Mouse (Mus musculus): ENCODE data around the gene Alox8. TPM values are rescaled to one million over a fixed set of nuclear protein-coding genes. Genes with fewer than 3 reads are reported as not detected.

Alox8 gene
- total and polyA plus RNA-seq, 2 experiments from 2014 or later = 0.86 to 3.0 TPM

GRCm38 (mm10) chr11:69185031-69185430, 12.6 kb downstream of the Alox8 start:
- Histone ChIP-seq H3K9ac (replicated peaks; ENCODE audit: low read depth, low read length) (no peak overlapping the region), H3K4me1 (ENCODE audit: control insufficient read depth, insufficient read depth) (no peaks in the 10 kb centered on the region), H3K4me3 (ENCODE audit: low read depth, low read length) (no peak overlapping the region), H3K36me3 (replicated peaks; ENCODE audit: control insufficient read depth, insufficient read depth, low read length) (no peaks in the 10 kb centered on the region), H3K4me2 (ENCODE audit: low read depth, low read length) (no peak overlapping the region), H3K27ac (ENCODE audit: low read depth) (no peak overlapping the region), H3K9me3 (replicated peaks; ENCODE audit: control insufficient read depth, low read length) (no peaks in the 10 kb centered on the region), H3K27me3 (ENCODE audit: control insufficient read depth, insufficient read depth, low read length) (no peaks in the 10 kb centered on the region)
- no peak for DNase-seq (ENCODE audit: low spot score)
- no peak for TF ChIP-seq EP300 (IDR thresholded peaks at IDR 0.05; ENCODE audit: low read depth)
- TF ChIP-seq CTCF (IDR thresholded peaks at IDR 0.05; ENCODE audit: low read depth) = no peak
- whole genome bisulfite sequencing = 81% methylated on average over 5 of the region's 5 CpGs
- ATAC-seq (ENCODE audit: insufficient read depth, low read depth) = no peak

- H3K4me1 ChIP-seq (ENCODE audit: control insufficient read depth, insufficient read depth) = no peaks in the 10 kb centered on the region
- no peaks in the 10 kb centered on the region for H3K9me3 ChIP-seq (replicated peaks; ENCODE audit: control insufficient read depth, low read length)
- DNase-seq (ENCODE audit: low spot score) (no peak), ATAC-seq (ENCODE audit: insufficient read depth, low read depth) (no peak)
- H3K4me3 ChIP-seq (ENCODE audit: low read depth, low read length) = no peak overlapping the region
- no peaks in the 10 kb centered on the region for H3K27me3 ChIP-seq (ENCODE audit: control insufficient read depth, insufficient read depth, low read length)
- no peak overlapping the region for H3K27ac ChIP-seq (ENCODE audit: low read depth)
- WGBS = 82% methylated on average over 4 of the region's 4 CpGs
- H3K9ac ChIP-seq (replicated peaks; ENCODE audit: low read depth, low read length) = no peak overlapping the region
- no peak overlapping the region for H3K4me2 ChIP-seq (ENCODE audit: low read depth, low read length)
- no peaks in the 10 kb centered on the region for H3K36me3 ChIP-seq (replicated peaks; ENCODE audit: control insufficient read depth, insufficient read depth, low read length)
- TF ChIP-seq EP300 (IDR thresholded peaks at IDR 0.05; ENCODE audit: low read depth) (no peak), CTCF (IDR thresholded peaks at IDR 0.05; ENCODE audit: low read depth) (no peak)
Observed at GRCm38 (mm10) chr11:69180120-69180519, 17.5 kb downstream of the Alox8 start.

GRCm38 (mm10) chr11:69179512-69179911, 18.1 kb downstream of the Alox8 start:
- H3K27me3 ChIP-seq (ENCODE audit: control insufficient read depth, insufficient read depth, low read length) = no peaks in the 10 kb centered on the region
- TF ChIP-seq CTCF (IDR thresholded peaks at IDR 0.05; ENCODE audit: low read depth) (no peak), EP300 (IDR thresholded peaks at IDR 0.05; ENCODE audit: low read depth) (no peak)
- H3K27ac ChIP-seq (ENCODE audit: low read depth) = no peak overlapping the region
- H3K9me3 ChIP-seq (replicated peaks; ENCODE audit: control insufficient read depth, low read length) = no peaks in the 10 kb centered on the region
- H3K36me3 ChIP-seq (replicated peaks; ENCODE audit: control insufficient read depth, insufficient read depth, low read length) = no peaks in the 10 kb centered on the region
- no peak overlapping the region for H3K9ac ChIP-seq (replicated peaks; ENCODE audit: low read depth, low read length)
- no peak overlapping the region for H3K4me2 ChIP-seq (ENCODE audit: low read depth, low read length)
- H3K4me3 ChIP-seq (ENCODE audit: low read depth, low read length) = no peak overlapping the region
- WGBS = 33% methylated on average over 3 of the region's 3 CpGs
- ATAC-seq (ENCODE audit: insufficient read depth, low read depth) (no peak), DNase-seq (ENCODE audit: low spot score) (no peak)
- H3K4me1 ChIP-seq (ENCODE audit: control insufficient read depth, insufficient read depth) = no peaks in the 10 kb centered on the region

- Histone ChIP-seq H3K4me2 (ENCODE audit: low read depth, low read length) (no peak overlapping the region), H3K9ac (replicated peaks; ENCODE audit: low read depth, low read length) (no peak overlapping the region), H3K9me3 (replicated peaks; ENCODE audit: control insufficient read depth, low read length) (no peaks in the 10 kb centered on the region), H3K27me3 (ENCODE audit: control insufficient read depth, insufficient read depth, low read length) (no peaks in the 10 kb centered on the region), H3K4me1 (ENCODE audit: control insufficient read depth, insufficient read depth) (no peaks in the 10 kb centered on the region), H3K27ac (ENCODE audit: low read depth) (no peak overlapping the region), H3K4me3 (ENCODE audit: low read depth, low read length) (no peak overlapping the region), H3K36me3 (replicated peaks; ENCODE audit: control insufficient read depth, insufficient read depth, low read length) (no peaks in the 10 kb centered on the region)
- ATAC-seq (ENCODE audit: insufficient read depth, low read depth) (no peak), DNase-seq (ENCODE audit: low spot score) (no peak)
- no peak for TF ChIP-seq EP300 (IDR thresholded peaks at IDR 0.05; ENCODE audit: low read depth)
- no peak for TF ChIP-seq CTCF (IDR thresholded peaks at IDR 0.05; ENCODE audit: low read depth)
- WGBS = 75% methylated on average over 3 of the region's 3 CpGs
Observed at GRCm38 (mm10) chr11:69178525-69178924, 19.1 kb downstream of the Alox8 start.

DNA sequence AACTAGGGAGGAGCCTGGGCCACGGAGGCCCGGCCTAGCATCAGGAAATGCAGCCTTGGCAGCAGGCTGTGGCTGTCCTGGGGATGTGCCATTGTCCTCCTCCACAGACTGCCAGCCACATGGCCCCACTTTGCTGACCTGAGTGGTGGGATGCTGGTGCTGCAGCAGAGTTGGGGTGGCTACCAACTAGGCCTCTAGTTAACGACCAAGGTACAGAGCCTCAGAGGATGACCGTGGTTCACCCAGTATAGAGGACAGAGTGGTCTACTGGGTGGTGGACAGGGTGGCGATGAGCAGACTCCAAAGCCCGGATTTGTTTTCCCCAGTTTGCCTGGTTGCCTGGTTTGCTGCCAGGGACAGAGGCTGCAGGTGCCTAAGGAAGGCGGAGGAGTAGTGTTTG, 22.9 kb downstream of the Alox8 start:
- Histone ChIP-seq H3K4me3 (ENCODE audit: low read depth, low read length) (no peak overlapping the region), H3K27me3 (ENCODE audit: control insufficient read depth, insufficient read depth, low read length) (no peaks in the 10 kb centered on the region), H3K4me2 (ENCODE audit: low read depth, low read length) (no peak overlapping the region), H3K27ac (ENCODE audit: low read depth) (no peak overlapping the region), H3K9ac (replicated peaks; ENCODE audit: low read depth, low read length) (no peak overlapping the region), H3K9me3 (replicated peaks; ENCODE audit: control insufficient read depth, low read length) (no peaks in the 10 kb centered on the region), H3K4me1 (ENCODE audit: control insufficient read depth, insufficient read depth) (no peaks in the 10 kb centered on the region), H3K36me3 (replicated peaks; ENCODE audit: control insufficient read depth, insufficient read depth, low read length) (no peaks in the 10 kb centered on the region)
- ATAC-seq (ENCODE audit: insufficient read depth, low read depth) (no peak), DNase-seq (ENCODE audit: low spot score) (no peak)
- TF ChIP-seq EP300 (IDR thresholded peaks at IDR 0.05; ENCODE audit: low read depth) (no peak), CTCF (IDR thresholded peaks at IDR 0.05; ENCODE audit: low read depth) (no peak)
- WGBS = 70% methylated on average over 7 of the region's 7 CpGs

DNA sequence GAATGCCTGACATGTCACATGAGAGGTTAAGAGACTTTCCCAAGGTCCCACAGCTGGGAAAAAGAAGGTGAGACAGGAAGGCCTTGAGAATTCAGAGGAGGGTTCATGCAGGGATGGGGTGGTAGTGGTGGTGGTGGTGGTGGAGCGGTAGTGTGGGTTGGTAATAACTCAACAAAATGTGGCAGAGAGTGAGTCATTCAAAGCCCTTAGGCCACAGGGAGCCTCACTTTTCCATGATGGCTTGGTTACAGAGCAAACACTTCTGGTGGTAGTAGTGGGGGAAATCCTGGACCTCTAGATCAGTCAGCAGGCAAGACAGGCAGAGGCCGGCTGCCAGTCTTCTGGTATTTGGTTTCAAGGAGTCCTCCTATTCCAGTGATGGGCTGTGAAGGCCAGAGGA, 25.0 kb downstream of the Alox8 start:
- no peak for DNase-seq (ENCODE audit: low spot score)
- Histone ChIP-seq H3K4me1 (ENCODE audit: control insufficient read depth, insufficient read depth) (no peaks in the 10 kb centered on the region), H3K9ac (replicated peaks; ENCODE audit: low read depth, low read length) (no peak overlapping the region), H3K9me3 (replicated peaks; ENCODE audit: control insufficient read depth, low read length) (no peaks in the 10 kb centered on the region), H3K27ac (ENCODE audit: low read depth) (no peak overlapping the region), H3K36me3 (replicated peaks; ENCODE audit: control insufficient read depth, insufficient read depth, low read length) (no peaks in the 10 kb centered on the region), H3K4me3 (ENCODE audit: low read depth, low read length) (no peak overlapping the region), H3K4me2 (ENCODE audit: low read depth, low read length) (no peak overlapping the region), H3K27me3 (ENCODE audit: control insufficient read depth, insufficient read depth, low read length) (no peaks in the 10 kb centered on the region)
- no peak for TF ChIP-seq EP300 (IDR thresholded peaks at IDR 0.05; ENCODE audit: low read depth)
- no peak for TF ChIP-seq CTCF (IDR thresholded peaks at IDR 0.05; ENCODE audit: low read depth)
- no peak for ATAC-seq (ENCODE audit: insufficient read depth, low read depth)
- WGBS = 88% methylated on average over 2 of the region's 2 CpGs

Measured in heart, postnatal 0 days (tissue).